Mouse (Mus musculus): Measurements from ENCODE around the gene Asap2. TPM values are rescaled to one million over a fixed set of nuclear protein-coding genes. Genes with fewer than 3 reads are reported as not detected.

The Asap2 gene
- polyA plus RNA-seq, 1 experiment from 2014 or later = 3.2 TPM

DNA sequence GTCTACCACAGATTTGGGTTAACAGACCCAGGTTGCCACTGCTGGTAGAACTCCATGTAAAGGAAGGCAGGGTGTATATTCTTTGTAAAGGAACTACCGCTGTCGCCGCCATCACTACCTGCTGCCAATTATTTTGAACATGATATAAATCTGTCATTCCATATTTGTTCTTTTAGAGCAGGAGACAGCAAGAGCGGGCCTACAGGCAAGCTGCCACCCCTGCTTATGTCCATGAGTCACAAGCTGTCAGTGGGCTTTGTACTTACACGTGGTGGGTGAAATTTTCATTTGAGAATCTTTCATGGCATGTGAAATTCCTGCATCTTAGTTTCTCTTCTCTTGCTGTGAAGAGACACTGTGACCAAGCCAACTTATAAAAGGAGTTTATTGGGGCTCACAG is 273.0 kb downstream of the Asap2 start:
- DNase-seq (ENCODE audit: low spot score) = no peak

DNA sequence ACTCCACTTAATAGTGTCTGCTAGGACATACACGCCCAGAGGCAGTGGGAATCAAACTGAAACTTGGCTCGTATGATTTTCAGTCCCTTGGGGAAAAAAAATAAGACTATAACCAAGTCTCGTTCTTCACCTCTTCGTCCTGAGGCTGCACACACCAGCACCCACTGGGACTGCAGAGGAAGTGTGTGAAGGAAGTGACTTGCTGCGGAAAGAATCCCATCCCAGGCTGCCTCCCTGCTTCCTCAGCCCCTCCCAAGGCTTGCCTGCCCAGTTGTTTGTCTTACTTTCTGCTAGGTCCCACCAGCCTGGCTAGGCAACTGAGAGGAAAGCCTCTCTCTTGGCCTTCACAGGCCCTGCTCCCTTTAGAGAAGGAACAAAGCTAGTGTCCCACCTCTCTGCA is 274.0 kb downstream of the Asap2 start:
- no peak for DNase-seq (ENCODE audit: low spot score)

DNA sequence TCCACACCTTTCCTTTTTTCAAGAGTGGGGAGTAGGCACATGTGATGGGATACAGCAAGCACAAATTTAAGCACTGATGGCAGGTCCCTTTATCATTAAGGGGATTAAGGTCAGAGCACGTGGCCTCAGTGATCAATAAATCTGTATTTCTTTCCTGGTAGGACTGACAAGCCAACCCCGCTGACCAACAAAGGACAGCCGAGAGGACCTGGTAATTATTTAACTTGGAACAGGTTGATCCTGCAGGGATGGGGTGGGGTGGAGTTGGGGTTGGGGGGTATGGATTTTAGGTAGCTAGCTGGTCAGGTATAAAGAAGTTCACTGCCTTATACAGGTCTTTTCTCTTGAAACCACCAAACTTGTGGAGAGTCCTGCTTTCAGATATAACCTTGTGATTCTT is 274.7 kb downstream of the Asap2 start:
- no peak for DNase-seq (ENCODE audit: low spot score)

DNA sequence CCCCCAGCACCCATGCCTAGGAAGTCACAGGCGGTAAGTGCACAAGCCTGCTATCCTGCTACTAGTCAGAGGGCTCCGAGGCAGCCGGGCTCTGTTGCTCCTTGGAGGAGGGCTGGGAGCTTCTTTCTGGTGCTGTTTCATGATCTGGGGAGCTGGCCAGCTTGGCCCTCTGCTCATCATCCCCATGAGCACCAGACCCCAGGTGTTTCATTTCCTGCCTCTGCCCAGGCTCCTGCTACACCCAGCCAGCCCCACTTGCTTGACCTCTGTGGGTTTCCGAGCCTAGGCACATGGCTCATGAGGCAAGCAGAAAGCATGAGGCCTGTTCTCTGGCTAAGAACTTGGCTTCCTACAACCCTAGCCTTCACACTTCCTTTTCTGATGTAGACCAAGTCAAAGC is 275.2 kb downstream of the Asap2 start:
- no peak for DNase-seq (ENCODE audit: low spot score)

DNA sequence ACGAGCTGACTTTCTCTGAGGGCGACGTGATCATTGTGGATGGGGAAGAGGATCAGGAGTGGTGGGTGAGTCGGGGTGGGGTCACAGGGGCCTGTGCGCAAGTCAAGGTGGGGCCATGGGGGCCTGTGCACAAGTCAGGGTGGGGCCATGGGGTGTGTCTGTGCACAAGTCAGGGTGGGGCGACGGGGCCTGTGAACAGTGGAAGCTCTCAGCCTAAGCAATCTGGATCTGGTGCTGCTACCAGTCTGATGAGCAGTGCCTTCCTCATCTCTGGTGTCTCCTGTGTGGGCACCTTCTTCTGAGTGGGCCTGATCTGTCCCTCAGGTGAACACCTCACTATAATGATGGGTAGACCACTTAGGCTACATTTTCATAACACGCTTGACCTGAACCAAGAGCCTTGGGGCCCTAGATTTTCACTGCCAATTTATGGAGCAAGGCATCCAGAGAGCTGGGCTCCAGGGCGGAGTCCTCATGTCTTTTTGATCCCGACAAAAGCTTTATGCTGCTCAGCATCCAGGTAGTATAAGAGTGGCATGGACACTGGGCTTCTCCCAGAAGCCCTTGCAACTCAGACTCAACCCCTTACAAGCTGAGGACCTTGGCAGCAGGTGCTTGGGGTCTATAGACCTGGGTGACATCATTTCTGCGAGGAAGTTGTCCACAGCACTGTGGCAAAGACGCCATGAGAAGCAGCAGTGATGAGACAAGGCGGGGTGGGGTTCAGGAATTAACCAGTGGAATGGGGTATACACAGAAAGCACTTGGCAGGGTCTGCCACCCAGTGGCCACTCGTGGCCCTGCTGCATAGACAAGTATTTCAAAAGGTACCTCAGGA is 275.9 kb downstream of the Asap2 start:
- DNase-seq (ENCODE audit: low spot score) = peak; percentile 34

DNA sequence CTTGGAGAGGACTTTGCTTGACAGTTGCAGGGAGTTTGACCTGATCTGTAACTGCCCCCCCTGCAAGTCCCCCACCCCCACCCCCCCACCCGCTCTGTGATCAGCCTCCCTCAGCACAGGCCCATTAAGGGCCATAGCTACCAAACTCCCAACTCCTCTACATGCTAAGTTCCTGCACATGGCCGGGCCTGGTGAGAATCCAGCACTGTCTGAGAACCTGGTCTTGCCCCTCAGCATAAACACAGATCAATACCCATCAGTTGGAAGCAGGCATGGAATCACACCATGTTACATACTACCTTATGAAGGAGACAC is 276.5 kb downstream of the Asap2 start:
- DNase-seq (ENCODE audit: low spot score) = no peak

DNA sequence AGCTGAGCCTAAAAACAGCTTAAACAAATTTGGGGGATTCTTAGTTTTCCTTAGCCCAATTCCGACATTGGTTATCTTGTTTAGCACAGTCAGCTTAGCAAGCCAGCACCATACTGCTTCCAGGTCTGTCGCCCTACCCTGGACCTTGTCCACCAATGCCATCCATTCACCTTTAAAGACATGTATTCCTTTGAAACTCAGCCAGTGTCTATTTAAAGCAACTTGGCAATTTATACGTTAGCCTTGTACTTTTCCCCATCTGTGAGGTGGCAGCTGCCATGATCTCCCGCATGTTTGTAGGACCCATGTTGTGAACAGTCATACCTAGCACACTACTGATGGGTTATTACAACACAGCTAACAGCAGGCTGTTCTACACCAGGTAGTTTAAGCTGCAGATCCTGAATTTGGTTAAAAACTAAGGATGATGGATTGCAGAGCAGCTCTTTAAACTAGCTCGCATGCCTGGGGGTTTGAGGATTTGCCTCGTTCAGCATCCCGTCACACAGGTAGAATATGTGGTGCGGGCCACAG is 277.9 kb downstream of the Asap2 start:
- DNase-seq (ENCODE audit: low spot score) = no peak

DNA sequence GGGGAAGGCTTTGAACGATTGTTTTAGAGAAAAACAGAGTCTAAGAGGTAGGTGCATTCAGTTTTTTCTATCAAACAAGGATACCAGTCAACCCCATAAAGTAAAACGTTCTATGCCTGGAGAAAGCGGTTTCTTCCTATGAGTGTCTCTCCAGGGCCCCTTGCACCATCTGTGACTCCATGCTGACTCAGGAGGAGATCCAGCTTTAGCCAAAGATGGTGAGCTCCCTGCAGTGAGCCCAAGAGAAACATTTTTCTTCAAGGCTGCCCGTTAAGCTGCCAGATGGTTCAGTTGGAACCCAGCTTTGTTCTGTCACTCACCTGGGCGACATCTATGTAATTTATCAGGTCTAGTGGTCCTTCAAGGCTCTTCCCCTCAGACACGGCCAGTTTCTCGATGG is 284.2 kb downstream of the Asap2 start:
- no peak for DNase-seq (ENCODE audit: low spot score)

DNA sequence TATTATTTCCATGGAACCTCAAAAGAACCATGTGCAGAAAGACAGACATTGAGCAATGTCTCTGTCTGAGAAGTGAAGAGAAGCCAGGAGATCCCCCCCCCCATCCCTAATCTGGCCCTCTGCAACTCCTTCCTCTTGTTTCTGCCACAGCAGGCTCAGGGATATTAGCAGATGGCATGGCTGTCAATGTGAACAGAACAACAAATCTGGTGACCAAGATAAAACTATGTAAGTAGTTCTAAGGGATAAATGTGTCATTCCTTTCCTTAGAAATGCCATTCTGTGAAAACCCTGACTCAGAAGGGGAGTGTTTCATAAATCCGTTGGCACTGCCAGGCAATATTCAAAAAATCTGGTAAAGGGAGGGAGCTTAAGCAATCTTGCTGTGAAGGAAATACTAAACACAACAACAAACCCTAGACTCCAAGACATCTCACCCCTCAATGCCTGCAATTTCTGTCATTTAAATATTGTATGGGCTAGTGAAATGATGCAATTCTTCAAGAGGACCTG is 287.1 kb downstream of the Asap2 start:
- DNase-seq (ENCODE audit: low spot score) = no peak

DNA sequence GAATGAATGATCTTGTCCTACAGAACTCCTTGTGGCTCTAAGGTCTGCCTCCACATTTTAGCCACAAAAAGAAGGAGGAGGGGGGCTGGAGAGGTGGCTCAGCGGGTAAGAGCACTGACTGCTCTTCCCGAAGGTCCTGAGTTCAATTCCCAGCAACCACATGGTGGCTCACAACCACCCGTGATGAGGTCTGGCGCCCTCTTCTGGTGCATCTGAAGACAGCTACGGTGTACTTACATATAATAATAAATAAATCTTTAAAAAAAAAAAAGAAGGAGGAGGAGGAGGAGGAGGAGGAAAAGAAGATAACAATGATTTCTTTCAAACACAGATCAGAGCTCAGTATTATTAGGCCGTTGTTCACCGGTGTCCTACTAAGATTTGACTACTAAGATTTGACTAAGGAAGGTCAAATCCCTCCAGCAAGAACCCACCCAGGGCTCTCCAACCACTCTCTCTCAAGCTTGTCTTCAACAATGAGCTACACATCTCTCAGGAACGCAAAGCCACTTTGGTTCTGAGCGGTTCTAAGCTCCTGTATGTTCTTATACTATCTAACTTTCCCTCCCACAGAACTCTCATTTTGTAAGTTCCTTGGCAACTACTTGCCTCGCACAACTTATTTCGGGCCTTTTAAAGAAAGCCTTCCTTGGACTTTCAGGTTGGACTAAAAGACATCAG is 294.6 kb downstream of the Asap2 start, which contains the start of gene Cpsf3:
Gene Cpsf3 (plus strand): TSS at position 631 of the 681 bp plus-strand sequence.
- no peak for DNase-seq (ENCODE audit: low spot score)

DNA sequence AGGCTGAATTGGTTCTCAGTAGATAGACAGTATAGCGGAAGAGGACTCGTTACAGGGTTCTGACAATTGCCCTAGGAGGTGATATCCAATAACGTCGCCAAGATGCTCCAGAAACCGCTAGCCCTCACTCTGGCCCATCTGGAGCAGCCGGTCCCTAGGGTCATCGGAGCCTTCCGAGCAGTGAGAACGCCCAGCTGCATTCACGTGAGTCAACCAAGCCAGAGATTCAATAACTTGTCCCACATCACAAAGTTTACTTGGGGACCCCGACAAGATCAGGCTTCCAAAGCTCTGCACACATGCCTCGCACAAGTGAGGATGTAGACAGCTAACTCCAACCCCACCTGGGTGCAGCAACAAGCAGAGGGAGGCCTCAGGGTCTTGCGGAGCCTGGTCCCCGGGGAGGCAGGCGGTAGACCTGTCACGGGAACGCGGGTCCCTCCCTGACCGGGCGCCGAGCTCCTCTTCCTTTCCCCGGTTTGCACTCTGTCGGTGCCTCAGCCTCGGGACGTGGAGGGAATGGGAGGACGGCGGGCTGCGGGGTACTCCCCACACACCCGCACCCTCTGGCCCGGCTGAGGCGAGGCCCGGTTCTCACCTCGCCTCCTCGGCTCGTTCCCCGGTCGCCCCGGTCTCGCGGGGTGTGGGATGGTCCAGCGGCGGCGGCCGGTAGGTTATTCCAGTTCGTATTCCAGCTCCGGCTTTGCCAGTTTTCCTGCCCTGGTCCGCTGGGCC is 295.4 kb downstream of the Asap2 start:
- no peak for DNase-seq (ENCODE audit: low spot score)

DNA sequence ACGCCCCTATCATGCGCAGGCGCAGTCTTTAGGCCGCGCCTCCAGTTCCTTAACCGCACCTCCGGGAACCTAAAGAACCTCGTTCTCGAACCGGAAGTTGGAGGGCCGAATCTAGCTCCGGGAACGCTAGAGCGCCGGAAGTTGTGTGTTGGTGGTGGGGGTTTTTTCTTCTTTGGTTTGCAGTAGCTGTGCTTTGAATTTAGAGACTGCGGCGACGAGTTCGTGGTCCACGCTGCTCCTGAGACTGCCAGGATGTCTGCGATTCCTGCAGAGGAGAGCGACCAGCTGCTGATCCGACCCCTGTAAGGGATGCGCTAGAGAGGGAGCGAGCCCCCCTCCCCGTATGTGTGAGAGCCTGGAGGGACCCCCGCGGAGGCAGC is 296.0 kb downstream of the Asap2 start, which contains the start of gene Itgb1bp1:
Gene Itgb1bp1 (minus strand): TSS at position 42 of the 380 bp plus-strand sequence.
- DNase-seq (ENCODE audit: low spot score) = peak; percentile 99

DNA sequence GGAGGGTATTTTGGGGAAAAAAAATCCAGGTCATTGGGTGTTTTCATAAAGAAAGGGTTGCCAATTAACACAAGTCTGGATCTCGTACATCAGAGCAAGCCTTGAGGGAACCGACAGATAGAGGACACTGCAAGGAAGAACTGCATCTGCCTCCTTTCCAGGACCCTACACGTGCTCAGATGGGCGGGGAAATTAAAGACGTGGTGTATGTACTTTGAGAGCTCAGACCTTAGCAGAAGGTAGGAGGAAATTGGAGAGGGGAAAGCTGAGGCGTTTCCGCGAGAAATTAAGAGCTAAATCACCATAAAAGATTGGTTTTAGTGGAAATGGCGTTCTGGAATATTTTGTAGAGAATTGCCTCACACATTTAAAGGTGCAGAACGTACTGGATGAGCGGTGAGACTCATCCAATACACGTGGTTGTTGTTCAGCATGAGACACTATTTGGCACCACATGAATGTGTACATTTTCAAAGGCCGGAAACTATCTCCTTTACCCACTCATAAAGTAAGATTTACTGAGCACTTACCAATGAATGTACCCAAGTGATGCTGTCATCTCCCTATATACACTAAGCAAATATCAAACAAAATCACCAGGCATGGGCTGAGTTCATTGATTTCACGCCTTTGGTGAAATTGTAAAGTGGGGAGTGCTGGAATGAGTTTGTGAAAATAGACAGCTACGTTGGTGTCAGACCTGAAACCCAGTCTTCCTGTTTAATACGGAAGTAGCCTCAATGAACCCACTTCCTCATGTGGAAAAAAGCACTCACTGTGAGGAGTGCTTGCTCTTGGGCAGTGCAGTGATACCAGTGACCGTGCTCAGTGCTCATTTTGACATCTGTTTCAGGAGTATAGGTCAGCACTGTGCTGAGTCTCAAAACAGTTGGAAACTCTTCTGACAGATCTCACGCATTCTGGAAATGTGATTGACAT is 296.7 kb downstream of the Asap2 start:
- peak; percentile 51 for DNase-seq (ENCODE audit: low spot score)

DNA sequence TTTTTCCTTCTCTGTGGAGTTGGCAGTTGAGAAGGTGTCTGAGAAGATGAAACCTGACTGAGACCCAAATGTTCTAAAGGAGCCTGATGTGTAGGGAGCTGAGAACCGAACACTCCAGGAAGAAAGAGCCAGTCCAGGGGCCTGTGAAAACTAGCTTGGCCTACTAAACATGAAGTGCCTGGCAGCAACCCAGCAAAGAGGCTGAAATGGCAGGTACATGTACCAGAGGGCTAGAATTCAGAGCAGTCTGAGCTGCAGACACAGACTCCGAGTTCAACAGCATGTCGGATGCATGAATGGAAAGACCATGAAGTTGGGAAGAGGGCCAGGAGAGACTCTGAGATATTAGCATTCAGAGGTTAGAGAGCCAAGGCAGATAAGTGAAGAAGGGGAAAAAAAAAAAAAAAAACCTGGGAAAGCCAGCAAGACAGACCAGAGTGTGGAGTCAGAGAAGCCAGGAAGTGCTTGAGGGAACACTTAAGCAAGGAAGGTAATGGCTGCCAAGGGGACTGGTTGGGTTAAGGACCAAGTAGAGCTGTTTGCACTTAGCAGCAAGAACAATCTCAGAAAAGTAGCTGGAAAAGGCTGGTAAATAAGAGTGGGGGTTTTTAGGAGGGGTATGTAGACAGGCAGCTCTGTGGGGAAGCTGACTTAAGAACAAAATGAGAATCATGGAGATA is 298.6 kb downstream of the Asap2 start:
- no peak for DNase-seq (ENCODE audit: low spot score)

DNA sequence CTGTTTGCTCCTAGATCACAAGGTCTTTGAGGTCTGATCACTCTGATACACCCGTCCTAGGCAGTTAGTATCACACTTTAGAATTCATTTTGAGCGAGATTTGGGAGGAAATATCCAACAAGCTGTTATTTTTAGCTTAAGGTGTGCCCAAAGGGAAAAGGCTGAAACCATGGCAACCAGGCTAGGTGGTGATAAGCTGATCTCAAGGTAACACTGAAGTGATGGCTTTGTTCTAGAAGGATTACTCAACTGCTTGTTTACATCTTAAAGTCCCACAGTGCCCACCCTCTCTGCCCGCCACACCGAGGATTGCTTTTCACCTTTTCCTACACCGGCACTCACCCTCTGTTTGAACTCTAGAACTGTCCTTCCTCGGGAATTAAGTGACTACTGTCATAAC is 299.4 kb downstream of the Asap2 start:
- no peak for DNase-seq (ENCODE audit: low spot score)

DNA sequence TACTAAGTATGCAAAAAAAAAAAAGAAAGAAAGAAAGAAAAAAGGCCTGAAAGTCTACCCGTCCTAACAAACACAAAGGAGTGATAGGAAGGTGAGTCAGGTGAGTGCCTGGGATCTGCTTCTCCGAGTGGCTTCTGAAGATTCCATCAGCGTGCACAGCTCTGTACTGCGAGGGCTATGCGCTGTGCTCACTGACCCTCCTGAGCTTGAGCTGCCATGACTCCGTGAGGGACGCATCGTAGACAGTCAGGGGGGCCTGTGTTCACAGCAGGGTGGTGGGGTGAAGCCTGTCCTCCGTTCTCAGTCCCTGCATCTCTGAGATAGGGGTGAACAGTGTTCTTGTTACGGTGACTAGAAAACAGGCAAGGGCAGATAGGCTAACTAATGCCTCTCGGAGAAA is 308.6 kb downstream of the Asap2 start:
- no peak for DNase-seq (ENCODE audit: low spot score)

DNA sequence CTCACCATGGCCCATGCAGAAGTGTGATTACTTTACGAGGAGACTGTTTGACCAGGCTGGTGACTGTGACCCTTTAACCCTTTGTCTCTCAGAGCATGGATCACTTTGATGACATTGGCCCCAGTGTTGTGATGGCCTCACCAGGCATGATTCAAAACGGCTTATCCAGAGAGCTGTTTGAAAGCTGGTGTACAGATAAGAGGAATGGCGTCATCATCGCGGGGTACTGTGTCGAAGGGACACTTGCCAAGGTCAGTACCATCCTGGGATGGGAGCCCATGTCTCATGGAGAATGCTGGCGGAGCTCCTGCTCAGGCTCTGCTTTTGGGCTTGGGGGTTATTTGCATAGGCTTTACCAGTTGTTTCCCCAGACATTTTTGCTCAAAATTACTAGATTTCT is 311.1 kb downstream of the Asap2 start:
- no peak for DNase-seq (ENCODE audit: low spot score)

DNA sequence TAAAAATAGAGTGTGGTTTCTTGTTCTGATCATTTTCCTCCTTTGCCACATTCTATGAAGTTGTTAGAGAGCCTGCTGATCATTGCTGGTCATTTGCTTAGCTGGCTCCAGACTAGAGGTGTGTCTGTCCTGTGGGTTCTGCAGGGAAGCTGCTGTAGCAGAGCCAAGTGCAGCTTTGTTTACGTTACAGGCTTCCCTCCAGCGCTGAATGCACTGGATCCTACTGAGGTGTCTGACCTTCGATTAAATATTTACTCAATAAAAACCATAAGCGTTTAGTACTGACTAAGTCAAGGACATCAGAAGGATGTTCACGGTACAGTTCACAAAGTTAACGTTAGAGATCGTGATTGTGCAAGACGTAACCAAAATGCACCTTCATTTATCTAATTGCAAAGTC is 311.7 kb downstream of the Asap2 start:
- no peak for DNase-seq (ENCODE audit: low spot score)

DNA sequence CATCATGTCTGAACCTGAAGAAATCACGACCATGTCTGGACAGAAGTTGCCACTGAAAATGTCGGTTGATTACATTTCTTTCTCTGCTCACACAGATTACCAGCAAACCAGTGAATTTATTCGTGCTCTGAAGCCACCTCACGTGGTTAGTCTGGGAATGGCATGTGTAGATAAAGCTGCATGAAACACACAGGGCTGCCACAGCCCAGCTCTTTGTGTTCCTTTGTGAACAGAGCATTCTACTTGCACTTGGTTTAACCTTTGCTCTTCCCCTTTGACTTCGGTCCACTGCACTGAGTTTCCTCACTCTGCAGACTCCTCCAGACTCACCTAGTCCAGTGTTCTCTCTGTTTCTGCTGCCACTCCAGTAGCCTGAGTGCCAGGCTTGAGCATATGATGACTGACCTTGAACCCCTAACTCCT is 312.1 kb downstream of the Asap2 start:
- DNase-seq (ENCODE audit: low spot score) = no peak

DNA sequence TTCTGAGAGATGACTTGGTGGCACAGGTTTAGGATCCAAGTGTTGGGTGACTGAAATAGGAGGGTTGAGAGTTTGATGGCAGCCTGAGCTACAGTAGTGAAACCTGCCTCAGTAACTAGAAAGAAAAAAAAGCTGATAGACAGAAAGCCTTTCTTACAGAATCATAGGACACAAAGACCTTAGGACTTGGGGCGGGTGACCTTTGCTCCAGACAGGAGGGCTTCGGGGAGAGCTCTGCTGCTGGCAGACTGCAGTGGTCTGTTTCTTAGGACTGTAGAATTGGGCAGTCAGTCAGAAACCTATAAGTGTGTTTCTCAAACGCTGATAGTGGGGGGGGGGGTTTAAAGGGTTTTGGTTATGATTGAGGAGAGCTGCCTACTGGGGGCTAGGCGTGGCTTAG is 315.5 kb downstream of the Asap2 start:
- DNase-seq (ENCODE audit: low spot score) = no peak
